Mouse (Mus musculus): ENCODE data around the gene Gm47841. TPM values are rescaled to one million over a fixed set of nuclear protein-coding genes. Genes with fewer than 3 reads are reported as not detected.

Gm47841 gene
- polyA plus RNA-seq, 1 experiment from 2014 or later, result not detected

GRCm38 (mm10) chr15:101081035-101081548 is 33.9 kb upstream of the Gm47841 start:
- Histone ChIP-seq H3K4me2 (no peak overlapping the region), H3K27ac (no peak overlapping the region), H3K27me3 (replicated peaks) (no peaks in the 10 kb centered on the region), H3K9me3 (no peaks in the 10 kb centered on the region), H3K4me1 (peaks cover 28% of the 10 kb centered on the region), H3K36me3 (no peaks in the 10 kb centered on the region), H3K4me3 (replicated peaks) (no peak overlapping the region), H3K9ac (no peak overlapping the region)
- WGBS, result 77% methylated on average over 7 of the region's 7 CpGs
- no peak for ATAC-seq (ENCODE audit: insufficient read depth, low FRiP score, low read depth)

DNA sequence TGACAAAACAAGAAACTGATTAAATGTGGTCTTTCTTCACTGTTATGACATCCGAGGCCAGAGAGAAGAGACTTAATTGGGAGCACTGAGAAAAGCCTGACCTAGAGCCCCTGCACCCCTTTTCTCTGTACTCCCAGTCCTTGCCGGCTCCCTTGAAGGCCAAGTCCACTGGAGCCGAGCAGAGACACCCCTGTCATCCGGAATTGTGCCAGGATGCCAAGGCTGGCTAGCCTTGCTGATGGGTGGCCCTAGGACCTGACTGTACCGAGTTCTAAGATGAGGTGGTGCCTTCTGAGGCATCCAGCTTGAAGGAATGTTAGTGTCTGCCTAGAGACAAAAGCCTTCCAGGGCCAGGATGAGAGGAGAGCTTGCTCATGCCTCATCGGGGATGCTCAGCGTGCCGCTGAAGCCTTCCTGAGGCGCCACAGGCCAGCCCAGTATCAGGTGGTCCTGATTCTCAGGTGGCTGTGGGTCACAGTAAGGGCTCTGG is 32.9 kb upstream of the Gm47841 start:
- Histone ChIP-seq H3K36me3 (no peaks in the 10 kb centered on the region), H3K9ac (no peak overlapping the region), H3K4me2 (no peak overlapping the region), H3K9me3 (no peaks in the 10 kb centered on the region), H3K27ac (no peak overlapping the region), H3K4me1 (peaks cover 35% of the 10 kb centered on the region), H3K4me3 (replicated peaks) (no peak overlapping the region), H3K27me3 (replicated peaks) (no peaks in the 10 kb centered on the region)
- no peak for ATAC-seq (ENCODE audit: insufficient read depth, low FRiP score, low read depth)
- 78% methylated on average over 9 of the region's 9 CpGs for WGBS

DNA sequence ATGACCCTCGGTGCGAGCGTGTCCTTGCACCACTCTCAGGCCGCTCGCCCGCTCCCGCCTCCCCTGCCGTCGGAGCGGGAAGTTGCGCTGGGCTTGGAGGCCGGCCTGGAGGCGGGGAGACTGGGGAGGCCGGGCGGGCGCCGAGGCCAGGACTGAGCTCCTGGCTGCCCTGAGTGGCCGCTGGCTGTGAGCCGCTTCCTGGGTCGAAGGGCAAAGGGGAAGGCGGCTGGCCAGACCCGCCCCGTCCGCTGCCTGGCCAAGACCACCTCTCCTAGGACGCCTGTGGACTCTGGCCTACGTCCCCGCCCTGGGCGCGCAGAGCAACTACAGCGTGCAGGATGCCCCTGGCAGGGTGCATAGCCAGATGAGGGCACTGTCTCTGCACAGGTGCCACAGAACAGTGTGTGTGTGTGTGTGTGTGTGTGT is 31.5 kb upstream of the Gm47841 start:
- WGBS, result 6% methylated on average over 29 of the region's 30 CpGs

GRCm38 (mm10) chr15:101077813-101078730 is 30.9 kb upstream of the Gm47841 start, which contains the start of gene Fignl2:
Gene Fignl2, minus strand, starts transcription at chr15:101078567.
- H3K27me3 ChIP-seq (replicated peaks), result no peaks in the 10 kb centered on the region
- H3K36me3 ChIP-seq, result no peaks in the 10 kb centered on the region
- H3K4me3 ChIP-seq (replicated peaks), result peak within 1 kb of the TSS; percentile 79
- H3K9me3 ChIP-seq, result no peaks in the 10 kb centered on the region
- H3K9ac ChIP-seq, result peak within 1 kb of the TSS; percentile 77
- peak; percentile 12; the same call in 1 of the 2 replicates for ATAC-seq (ENCODE audit: insufficient read depth, low FRiP score, low read depth)
- under 1% methylated on average over 65 of the region's 96 CpGs for WGBS
- H3K4me2 ChIP-seq, result peak within 1 kb of the TSS; percentile 83
- peaks cover 36% of the 10 kb centered on the region for H3K4me1 ChIP-seq
- peak within 1 kb of the TSS; percentile 87 for H3K27ac ChIP-seq

More for the DNA sequence above, 31.5 kb upstream of the Gm47841 start:
- Histone ChIP-seq H3K9ac (peak overlapping the region; percentile 34), H3K27ac (peak overlapping the region; percentile 83), H3K9me3 (no peaks in the 10 kb centered on the region), H3K36me3 (no peaks in the 10 kb centered on the region), H3K27me3 (replicated peaks) (no peaks in the 10 kb centered on the region), H3K4me3 (replicated peaks) (peak overlapping the region; percentile 79), H3K4me1 (peaks cover 35% of the 10 kb centered on the region), H3K4me2 (peak overlapping the region; percentile 83)
- ATAC-seq (ENCODE audit: insufficient read depth, low FRiP score, low read depth), result peak; percentile 78

DNA sequence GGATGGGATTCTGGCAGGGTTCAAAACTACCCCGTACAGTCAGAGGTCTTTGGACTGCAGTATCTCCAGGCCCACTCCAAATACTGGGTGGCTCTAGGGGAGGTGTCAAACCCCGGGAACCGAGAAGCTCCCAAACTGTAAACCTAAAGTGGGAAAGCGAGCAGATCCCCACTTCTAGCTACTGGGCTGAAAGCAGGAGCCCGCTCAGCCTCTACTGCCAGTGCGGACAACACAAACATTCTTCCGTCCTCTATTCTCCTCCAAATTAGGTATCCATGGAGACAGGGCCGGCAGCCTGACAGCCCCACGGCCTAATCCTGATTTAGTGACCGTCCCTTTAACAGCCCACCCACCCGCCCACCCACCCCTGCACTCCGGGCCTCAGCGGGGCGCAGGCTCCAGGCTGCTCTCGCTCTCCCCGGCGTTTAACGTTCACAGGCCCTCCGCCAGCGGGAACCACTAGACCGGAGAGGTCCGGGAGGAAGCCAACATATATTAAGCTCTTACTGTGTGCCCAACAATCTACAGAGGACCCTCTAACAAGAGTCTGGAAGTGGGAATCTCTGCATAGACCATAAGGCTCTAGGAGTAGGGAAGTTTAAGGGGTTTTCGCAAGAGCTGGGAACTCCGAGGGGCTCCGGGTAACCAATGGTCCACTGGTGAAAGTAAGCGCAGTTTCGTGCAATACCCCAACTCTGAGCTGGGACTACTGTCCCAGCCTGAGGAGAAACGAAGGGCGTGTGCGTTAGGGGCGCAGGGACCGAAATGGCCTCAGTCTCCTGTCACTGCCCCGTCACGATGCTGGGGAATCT is 30.0 kb upstream of the Gm47841 start:
- WGBS, result 4% methylated on average over 34 of the region's 34 CpGs
- peaks cover 35% of the 10 kb centered on the region for H3K4me1 ChIP-seq
- peak overlapping the region; percentile 83 for H3K4me2 ChIP-seq
- H3K27me3 ChIP-seq (replicated peaks), result no peaks in the 10 kb centered on the region
- peak overlapping the region; percentile 79 for H3K4me3 ChIP-seq (replicated peaks)
- no peak for ATAC-seq (ENCODE audit: insufficient read depth, low FRiP score, low read depth)
- H3K36me3 ChIP-seq, result no peaks in the 10 kb centered on the region
- H3K9ac ChIP-seq, result peak overlapping the region; percentile 77
- H3K27ac ChIP-seq, result peak overlapping the region; percentile 87
- no peaks in the 10 kb centered on the region for H3K9me3 ChIP-seq

- H3K27me3 ChIP-seq (replicated peaks), result no peaks in the 10 kb centered on the region
- H3K4me1 ChIP-seq, result peaks cover 38% of the 10 kb centered on the region
- H3K4me2 ChIP-seq, result peak overlapping the region; percentile 83
- H3K9me3 ChIP-seq, result no peaks in the 10 kb centered on the region
- no peak overlapping the region for H3K27ac ChIP-seq
- peak overlapping the region; percentile 79 for H3K4me3 ChIP-seq (replicated peaks)
- H3K9ac ChIP-seq, result no peak overlapping the region; the same call in 1 of the 2 replicates
- 20% methylated on average over 26 of the region's 26 CpGs for WGBS
- no peaks in the 10 kb centered on the region for H3K36me3 ChIP-seq
- no peak for ATAC-seq (ENCODE audit: insufficient read depth, low FRiP score, low read depth)
These were observed 29.1 kb upstream of the Gm47841 start for GRCm38 (mm10) chr15:101076071-101077000.

- no peaks in the 10 kb centered on the region for H3K9me3 ChIP-seq
- H3K4me1 ChIP-seq, result peaks cover 42% of the 10 kb centered on the region
- WGBS, result 59% methylated on average over 5 of the region's 5 CpGs
- ATAC-seq (ENCODE audit: insufficient read depth, low FRiP score, low read depth), result no peak
- H3K9ac ChIP-seq, result no peak overlapping the region
- peak overlapping the region; percentile 6; the same call in 1 of the 2 replicates for H3K4me3 ChIP-seq (replicated peaks)
- H3K27ac ChIP-seq, result no peak overlapping the region
- H3K36me3 ChIP-seq, result no peaks in the 10 kb centered on the region
- H3K27me3 ChIP-seq (replicated peaks), result no peaks in the 10 kb centered on the region
- peak overlapping the region; percentile 83 for H3K4me2 ChIP-seq
These were observed 28.5 kb upstream of the Gm47841 start for GRCm38 (mm10) chr15:101075656-101076055.

DNA sequence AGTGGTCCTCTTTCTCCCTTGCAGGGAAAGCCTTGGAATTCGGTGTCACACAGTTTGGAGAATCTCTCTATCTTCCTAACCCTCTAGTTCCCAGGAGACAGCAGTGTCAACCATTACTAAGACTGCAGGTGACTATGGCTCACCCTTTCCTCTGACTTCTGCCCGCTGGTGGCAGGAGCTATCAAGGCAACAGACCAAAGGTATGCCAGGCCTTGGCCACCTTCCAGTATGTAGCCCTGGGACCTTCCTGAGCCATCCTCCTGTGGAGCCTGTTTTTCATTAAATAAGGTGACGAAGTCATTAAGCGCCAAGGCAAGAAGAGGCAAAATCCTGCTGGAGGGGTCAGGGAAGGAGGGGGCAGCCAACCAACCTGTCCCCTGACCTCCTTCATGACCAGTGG is 28.0 kb upstream of the Gm47841 start:
- Histone ChIP-seq H3K4me3 (replicated peaks) (no peak overlapping the region), H3K27ac (no peak overlapping the region), H3K9ac (no peak overlapping the region), H3K9me3 (no peaks in the 10 kb centered on the region), H3K27me3 (replicated peaks) (no peaks in the 10 kb centered on the region), H3K4me1 (peaks cover 47% of the 10 kb centered on the region), H3K4me2 (no peak overlapping the region), H3K36me3 (no peaks in the 10 kb centered on the region)
- WGBS, result 78% methylated on average over 4 of the region's 4 CpGs
- no peak for ATAC-seq (ENCODE audit: insufficient read depth, low FRiP score, low read depth)

GRCm38 (mm10) chr15:101074067-101074466 is 26.9 kb upstream of the Gm47841 start:
- H3K9ac ChIP-seq, result no peak overlapping the region
- H3K4me3 ChIP-seq (replicated peaks), result no peak overlapping the region
- H3K27me3 ChIP-seq (replicated peaks), result no peaks in the 10 kb centered on the region
- peaks cover 53% of the 10 kb centered on the region for H3K4me1 ChIP-seq
- H3K4me2 ChIP-seq, result no peak overlapping the region
- no peak overlapping the region for H3K27ac ChIP-seq
- ATAC-seq (ENCODE audit: insufficient read depth, low FRiP score, low read depth), result no peak
- H3K36me3 ChIP-seq, result no peaks in the 10 kb centered on the region
- 79% methylated on average over 5 of the region's 5 CpGs for WGBS
- H3K9me3 ChIP-seq, result no peaks in the 10 kb centered on the region

DNA sequence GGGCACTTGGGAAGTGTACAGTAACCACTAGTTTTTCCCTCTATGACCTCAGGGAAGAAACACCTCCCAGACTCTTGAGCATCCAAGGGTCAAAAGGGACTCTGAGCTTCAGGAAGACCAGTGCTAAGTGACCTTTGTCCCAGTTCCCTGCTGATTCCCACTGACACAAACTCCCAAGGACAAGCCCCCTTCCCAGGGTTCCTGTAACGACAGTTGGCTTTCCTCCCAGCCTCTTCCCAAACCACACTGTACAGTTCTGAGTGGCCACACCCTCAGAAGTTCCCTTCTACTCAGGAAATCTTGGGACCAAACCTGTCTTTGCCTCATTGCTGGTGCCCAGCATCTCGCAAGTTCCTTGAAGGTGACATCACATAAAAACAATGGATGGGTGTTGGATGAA is 25.5 kb upstream of the Gm47841 start:
- Histone ChIP-seq H3K4me2 (no peak overlapping the region), H3K4me3 (replicated peaks) (no peak overlapping the region), H3K4me1 (peaks cover 60% of the 10 kb centered on the region), H3K27ac (no peak overlapping the region), H3K9ac (no peak overlapping the region), H3K36me3 (no peaks in the 10 kb centered on the region), H3K9me3 (no peaks in the 10 kb centered on the region), H3K27me3 (replicated peaks) (no peaks in the 10 kb centered on the region)
- ATAC-seq (ENCODE audit: insufficient read depth, low FRiP score, low read depth), result no peak
- 59% methylated on average over 2 of the region's 2 CpGs for WGBS

GRCm38 (mm10) chr15:101070762-101071161 is 23.6 kb upstream of the Gm47841 start:
- Histone ChIP-seq H3K4me1 (peaks cover 66% of the 10 kb centered on the region), H3K4me2 (peak overlapping the region; percentile 6; the same call in 1 of the 2 replicates), H3K9me3 (no peaks in the 10 kb centered on the region), H3K9ac (no peak overlapping the region; the same call in 1 of the 2 replicates), H3K4me3 (replicated peaks) (no peak overlapping the region), H3K27ac (peak overlapping the region; percentile 83), H3K36me3 (no peaks in the 10 kb centered on the region), H3K27me3 (replicated peaks) (no peaks in the 10 kb centered on the region)
- 36% methylated on average over 5 of the region's 5 CpGs for WGBS
- ATAC-seq (ENCODE audit: insufficient read depth, low FRiP score, low read depth), result peak; percentile 67
